Mouse (Mus musculus) duodenum, adult 2 months (tissue): ENCODE data around the gene Tia1. TPM values are rescaled to one million over a fixed set of nuclear protein-coding genes. Genes with fewer than 3 reads are reported as not detected.

Experiments
- polyA plus RNA-seq: library from polyadenylated mRNA; depleted of rRNA; stranded (reverse); fragments of >200 nt; gene quantifications from 2 replicates; pipeline ENCODE4 v1.2.3, GENCODE M21; 2012; ENCODE audit warnings: low replicate concordance; rRNA removed

The Tia1 gene
- polyA plus RNA-seq = 4.5 and 6.7 TPM in 2 replicates

DNA sequence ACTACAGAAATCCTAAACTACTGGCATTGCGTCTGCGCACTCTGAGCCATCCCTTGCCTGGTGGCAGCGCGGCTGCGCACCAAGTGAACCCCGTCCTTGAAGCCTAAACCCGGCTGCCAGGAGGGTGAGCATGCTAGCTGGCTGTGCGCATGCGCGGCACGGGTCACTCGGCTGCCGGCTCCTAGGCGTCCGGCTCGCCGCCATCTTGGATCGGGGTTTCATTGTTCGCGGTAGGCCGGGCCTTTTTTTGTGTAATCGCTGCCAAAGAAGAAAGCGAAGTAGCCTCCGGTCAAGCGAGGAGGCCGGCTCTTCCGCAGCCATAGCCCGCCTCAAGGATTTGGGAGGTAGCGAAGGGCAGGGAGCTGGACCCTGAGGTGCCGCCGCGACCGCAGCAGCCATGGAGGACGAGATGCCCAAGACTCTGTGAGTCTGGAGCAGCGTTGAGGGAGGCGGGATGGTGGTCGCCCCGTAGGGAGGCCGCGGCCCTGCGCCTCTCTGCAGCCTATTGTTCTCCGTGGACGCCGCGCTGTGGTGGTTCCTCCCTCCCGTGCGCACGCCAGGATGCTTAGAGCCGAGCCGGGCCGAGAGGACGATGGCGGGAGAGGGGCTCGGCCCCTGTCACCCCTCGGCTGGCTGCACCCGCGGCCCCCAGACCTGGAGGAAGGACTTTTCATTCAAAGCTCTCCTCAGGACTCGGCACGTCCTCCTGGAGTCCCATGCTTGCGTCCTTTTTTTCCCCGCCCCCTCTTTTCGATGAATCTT lies at the start of gene Tia1:
Tia1 (plus strand) TSS at position 120 of the 762 bp plus-strand sequence.

DNA sequence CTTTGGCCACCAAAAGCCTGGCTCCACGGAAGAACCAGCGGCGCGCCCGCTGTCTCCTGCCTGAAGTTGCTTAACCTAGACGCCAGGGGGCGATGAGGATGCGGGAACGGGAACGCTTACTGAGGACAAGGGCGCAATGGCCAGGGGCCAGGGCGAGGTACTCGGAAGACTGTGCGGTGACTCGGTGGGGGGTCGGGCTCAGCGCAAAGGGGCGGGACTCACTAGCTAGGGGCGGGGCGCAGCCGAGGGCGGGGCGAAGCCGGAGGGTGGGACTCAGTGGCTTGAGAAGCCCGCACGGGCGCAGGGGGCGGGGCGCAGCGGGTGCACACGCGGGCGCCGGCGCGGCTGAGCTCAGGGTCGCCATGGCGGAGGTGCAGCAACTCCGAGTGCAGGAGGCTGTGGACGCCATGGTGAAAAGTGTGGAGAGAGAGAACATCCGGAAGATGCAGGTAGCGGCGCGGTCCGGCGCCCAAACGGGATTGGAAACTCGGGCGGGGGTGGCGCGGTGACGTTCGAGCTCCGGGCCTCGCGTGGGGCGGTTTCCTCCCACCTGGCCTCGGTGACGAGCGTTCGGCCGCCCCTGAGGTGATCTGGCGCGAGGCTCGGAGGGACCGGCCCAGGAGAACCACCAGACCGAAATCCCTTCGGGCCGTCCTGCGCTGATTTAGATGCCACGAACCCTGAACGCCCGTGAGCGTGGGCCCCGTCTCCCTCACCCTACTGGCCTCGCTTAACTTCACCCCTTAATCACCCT lies 38.5 kb upstream of the Tia1 start, which contains the start of gene Fam136a:
Fam136a (plus strand) TSS at position 276 of the 754 bp plus-strand sequence.

DNA sequence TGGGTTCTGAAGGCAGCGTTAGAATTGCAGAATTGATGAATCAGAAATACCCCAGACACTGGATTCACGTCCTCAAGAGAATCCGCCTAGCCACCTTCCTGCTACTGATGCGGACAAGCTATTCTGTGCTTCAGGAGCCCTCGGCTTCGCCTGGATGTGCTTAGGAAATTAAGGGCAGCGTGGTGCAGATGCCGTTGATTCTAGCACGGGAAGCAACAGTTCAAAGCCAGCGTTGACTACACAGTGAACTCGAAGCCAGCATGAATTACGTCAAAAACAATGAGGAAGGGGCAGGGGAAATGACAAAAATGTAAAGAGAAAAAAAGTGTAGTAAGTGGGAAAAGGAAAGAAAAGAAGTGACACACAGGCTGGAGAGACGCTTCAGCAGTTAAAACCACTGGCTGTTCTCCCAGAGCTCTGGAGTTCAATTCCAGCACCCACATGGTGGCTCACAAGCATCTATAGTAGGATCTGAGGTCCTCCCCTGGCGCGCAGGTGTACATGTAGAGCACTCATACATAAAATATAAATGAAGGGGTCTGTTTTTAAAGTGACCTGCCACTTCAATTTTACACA lies 33.2 kb upstream of the Tia1 start, which contains the start of gene Snrpg:
Snrpg (plus strand) TSS at position 541 of the 576 bp plus-strand sequence.

DNA sequence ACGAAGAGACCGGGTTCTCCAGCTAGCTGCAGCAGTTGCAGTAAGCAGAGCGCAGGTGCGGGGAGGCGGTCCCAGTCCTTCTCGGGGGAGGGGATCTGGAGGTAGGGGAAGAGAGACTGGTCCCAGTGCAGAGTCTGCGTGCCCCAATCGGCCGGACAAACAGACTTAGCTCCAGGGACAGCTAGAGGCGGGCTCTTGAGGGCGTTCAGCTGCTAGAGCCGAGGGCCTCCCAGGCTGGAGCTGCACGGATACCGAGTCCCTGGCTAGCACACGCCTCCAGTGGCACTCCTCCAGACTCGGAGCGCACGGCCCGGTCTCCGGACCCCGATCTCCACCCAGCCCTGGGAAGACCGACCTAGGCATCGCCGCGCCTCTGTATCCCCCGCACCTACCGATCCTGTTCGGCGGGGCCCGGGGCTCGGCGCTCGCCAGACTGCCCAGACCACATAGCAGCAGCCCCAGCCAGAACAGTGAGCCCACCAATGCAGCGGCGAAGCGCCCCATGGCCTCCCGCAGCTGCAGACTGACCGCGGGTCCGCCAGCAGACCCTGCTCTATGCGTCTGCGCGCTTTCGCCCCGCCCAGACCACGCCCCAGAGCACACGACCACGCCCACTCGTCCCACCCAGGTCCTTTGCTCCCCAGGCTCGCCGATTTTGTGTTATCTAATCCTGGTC lies 7.3 kb upstream of the Tia1 start, which contains the start of gene Pcyox1:
Pcyox1 (minus strand) TSS at position 574 of the 676 bp plus-strand sequence.

DNA sequence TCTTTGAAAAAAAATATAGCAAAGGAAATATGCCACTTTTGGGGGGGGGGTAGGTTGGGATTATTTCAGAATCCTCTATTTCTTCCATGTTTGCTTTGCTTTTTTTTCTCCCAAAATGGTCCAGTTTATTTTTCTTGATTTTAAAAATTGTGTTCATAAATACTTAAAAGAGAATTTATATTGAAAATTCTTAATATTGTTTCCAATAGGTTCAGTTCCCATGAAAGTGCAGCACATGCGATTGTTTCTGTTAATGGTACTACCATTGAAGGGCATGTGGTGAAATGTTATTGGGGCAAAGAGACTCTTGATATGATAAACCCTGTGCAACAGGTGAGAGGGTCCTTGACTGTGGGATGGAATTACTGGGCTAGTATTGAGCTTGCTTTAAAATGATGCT lies 22.3 kb downstream of the Tia1 start, which contains the start of gene Gm44790:
Gm44790 (plus strand) TSS at position 301 of the 400 bp plus-strand sequence.

DNA sequence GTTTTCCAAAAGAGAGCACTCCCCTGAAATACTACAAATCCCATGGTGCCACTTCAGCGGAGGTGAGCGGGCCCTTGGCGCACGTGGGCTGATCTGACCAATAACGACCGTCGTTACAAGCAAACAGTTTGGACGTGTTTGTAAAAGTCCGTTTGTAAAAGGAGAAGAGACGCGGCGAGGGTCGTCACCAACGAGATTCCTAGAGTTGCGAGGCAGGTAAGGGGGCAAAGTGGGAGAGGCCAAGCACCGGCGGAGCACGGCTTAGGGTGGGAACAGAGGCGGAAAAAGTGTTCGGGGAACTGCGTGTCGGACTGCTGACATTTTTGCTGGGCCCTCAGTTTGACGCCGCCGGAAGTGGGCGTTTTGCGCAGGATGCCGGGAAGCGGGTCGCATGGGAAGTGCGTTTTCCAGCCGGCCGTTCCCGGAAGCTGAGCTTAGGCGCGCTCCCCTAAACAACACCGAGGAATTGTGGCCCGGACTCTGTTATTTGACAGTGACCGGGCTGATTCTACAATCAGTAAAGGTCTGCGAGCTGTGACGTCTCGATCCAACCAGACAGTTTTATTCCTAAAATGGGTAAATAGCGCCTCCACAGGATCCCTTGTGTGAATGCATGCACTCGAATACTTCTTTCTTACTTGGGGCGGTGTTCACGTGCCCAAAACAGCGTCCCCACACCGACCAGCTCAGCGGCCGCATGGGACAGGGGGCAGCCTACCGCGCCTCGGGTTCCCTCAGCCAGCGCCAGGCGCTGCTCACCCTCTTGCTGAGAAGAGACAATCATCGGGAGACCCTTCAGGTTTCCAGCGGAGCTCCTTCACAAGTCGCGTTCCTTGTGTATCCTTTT lies 34.5 kb downstream of the Tia1 start, which contains the start of gene C87436:
C87436 (plus strand) TSS at position 103 of the 847 bp plus-strand sequence.

Other genes with a start within 250 kb of the Tia1 start
- gene Tgfa, start 209.0 kb upstream of the Tia1 start, polyA plus RNA-seq = 8.8 and 9.8 TPM in 2 replicates
- 11.2 and 22.5 TPM in 2 replicates for gene Fam136a, start 38.6 kb upstream of the Tia1 start, polyA plus RNA-seq
- gene Snrpg, start 32.9 kb upstream of the Tia1 start, polyA plus RNA-seq = 14.8 and 19.4 TPM in 2 replicates
- 9.1 and 18.0 TPM in 2 replicates for gene Pcyox1, start 7.1 kb upstream of the Tia1 start, polyA plus RNA-seq
- 2.9 and 3.0 TPM in 2 replicates for gene Gm44790, start 22.4 kb downstream of the Tia1 start, polyA plus RNA-seq
- 2.6 and 4.9 TPM in 2 replicates for gene C87436, start 34.2 kb downstream of the Tia1 start, polyA plus RNA-seq
- gene Pcbp1, start 122.1 kb downstream of the Tia1 start, polyA plus RNA-seq = 283 and 294 TPM in 2 replicates
- gene Asprv1, start 223.9 kb downstream of the Tia1 start, polyA plus RNA-seq = 0.08 and 0.15 TPM in 2 replicates